Mouse (Mus musculus) heart, embryonic 13.5 days (tissue): ENCODE data around the gene Abcd3. TPM values are rescaled to one million over a fixed set of nuclear protein-coding genes. Genes with fewer than 3 reads are reported as not detected.
A peak's percentile ranks its signal among the peaks of the same experiment; 100 is the strongest.

Source experiments
- ATAC-seq: fragments of 200-750 bp; cut with Nextera tagmentation; 2 replicates; pipeline ENCODE4 v1.8.0; 2017; ENCODE audit warnings: moderate TSS enrichment; ENCODE audit not compliant: insufficient number of reproducible peaks, low FRiP score, low TSS enrichment; ENCODE audit errors: extremely low read depth
- H3K27ac ChIP-seq: fragments of 300-500 bp; sonication (generic); replicated peaks from 2 replicates; pipeline ENCODE4 v1.5.1; 2015; ENCODE audit warnings: moderate library complexity, mild to moderate bottlenecking, inconsistent platforms
- H3K27me3 ChIP-seq: fragments of 300-500 bp; sonication (generic); replicated peaks from 2 replicates; pipeline ENCODE4 v1.6.1; 2015; ENCODE audit warnings: mild to moderate bottlenecking, inconsistent platforms
- H3K36me3 ChIP-seq: fragments of 300-500 bp; sonication (generic); 2 replicates; pipeline ENCODE4 v1.6.1; 2015; ENCODE audit warnings: mild to moderate bottlenecking, inconsistent platforms
- H3K4me1 ChIP-seq: fragments of 300-500 bp; sonication (generic); 2 replicates; pipeline ENCODE4 v1.6.1; 2015; ENCODE audit warnings: inconsistent platforms
- H3K4me2 ChIP-seq: fragments of 300-500 bp; sonication (generic); 2 replicates; pipeline ENCODE4 v1.6.1; 2015; ENCODE audit warnings: inconsistent platforms, mild to moderate bottlenecking, moderate library complexity
- H3K4me3 ChIP-seq: fragments of 300-500 bp; sonication (generic); 2 replicates; pipeline ENCODE4 v1.5.1; 2015; ENCODE audit warnings: moderate library complexity, mild to moderate bottlenecking, inconsistent platforms
- H3K9ac ChIP-seq: fragments of 300-500 bp; sonication (generic); 2 replicates; pipeline ENCODE4 v1.6.1; 2015; ENCODE audit warnings: inconsistent platforms, mild to moderate bottlenecking, moderate library complexity
- H3K9me3 ChIP-seq: fragments of 300-500 bp; sonication (generic); 2 replicates; pipeline ENCODE4 v1.6.1; 2016; ENCODE audit warnings: inconsistent platforms
- WGBS: fragments of 180-500 bp; shearing (Covaris S2); methylation state at CpG from one replicate; pipeline ENCODE4 v1.1.7; 2015; ENCODE audit warnings: mixed read lengths; 5-methylcytosine and 5-hydroxymethylcytosine counted together
- polyA plus RNA-seq: library from polyadenylated mRNA; unstranded; fragments of >200 nt; fragmentation: Nextera tagmentation; extraction: Ambion mirVana; gene quantifications from 2 replicates; pipeline ENCODE4 v1.2.1, GENCODE M21; 2015

Gene Abcd3
- polyA plus RNA-seq, result 37.5 and 40.4 TPM in 2 replicates

DNA sequence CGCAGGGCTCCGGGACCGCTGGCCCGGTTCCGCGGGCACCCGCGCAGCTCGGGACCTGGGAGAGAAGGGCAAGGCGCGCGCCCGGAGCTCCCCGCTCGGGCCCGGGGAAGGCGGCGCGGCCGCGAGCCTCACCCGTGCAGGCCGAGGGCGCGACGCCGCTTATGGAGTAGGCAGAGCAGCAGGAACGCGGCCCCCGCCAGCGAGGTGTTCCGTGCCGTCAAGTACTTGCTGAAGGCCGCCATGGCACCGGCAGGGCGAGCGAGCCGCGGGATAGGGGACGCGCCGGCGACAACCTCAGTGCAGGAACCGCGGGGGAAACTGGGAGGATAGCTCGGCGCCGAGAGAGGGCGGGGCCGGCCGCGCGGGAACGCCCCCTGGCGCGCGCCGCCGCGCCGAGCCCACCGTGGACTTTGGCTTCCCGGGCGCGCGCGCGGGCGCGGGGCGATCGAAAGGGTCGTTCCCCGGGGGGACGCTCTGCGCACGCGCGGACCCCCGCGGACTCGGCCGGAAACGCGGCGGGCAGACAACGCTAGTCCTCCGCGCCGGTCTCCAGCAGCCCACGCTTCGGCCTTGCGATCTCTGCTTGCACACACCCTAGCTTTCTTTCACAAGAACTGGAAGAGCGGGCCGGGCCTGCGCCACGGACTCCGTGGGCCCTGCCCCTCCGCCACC is at the start of gene Abcd3:
TSS of gene Abcd3 (minus strand) at position 426 of the 672 bp plus-strand sequence.
- H3K4me1 ChIP-seq, result peaks cover 31% of the 10 kb centered on the region
- peak within 1 kb of the TSS; percentile 94 for H3K4me3 ChIP-seq
- peak within 1 kb of the TSS; percentile 98 for H3K9ac ChIP-seq
- H3K36me3 ChIP-seq, result no peaks in the 10 kb centered on the region
- under 1% methylated on average over 84 of the region's 99 CpGs for WGBS
- peak; percentile 79 for ATAC-seq
- peak within 1 kb of the TSS; percentile 99 for H3K27ac ChIP-seq
- no peaks in the 10 kb centered on the region for H3K9me3 ChIP-seq
- no peaks in the 10 kb centered on the region for H3K27me3 ChIP-seq
- H3K4me2 ChIP-seq, result peak within 1 kb of the TSS; percentile 81

GRCm38 (mm10) chr3:121859142-121859541 is 44.0 kb upstream of the Abcd3 start:
- H3K4me1 ChIP-seq, result peaks cover 8% of the 10 kb centered on the region
- no peak overlapping the region for H3K4me2 ChIP-seq

DNA sequence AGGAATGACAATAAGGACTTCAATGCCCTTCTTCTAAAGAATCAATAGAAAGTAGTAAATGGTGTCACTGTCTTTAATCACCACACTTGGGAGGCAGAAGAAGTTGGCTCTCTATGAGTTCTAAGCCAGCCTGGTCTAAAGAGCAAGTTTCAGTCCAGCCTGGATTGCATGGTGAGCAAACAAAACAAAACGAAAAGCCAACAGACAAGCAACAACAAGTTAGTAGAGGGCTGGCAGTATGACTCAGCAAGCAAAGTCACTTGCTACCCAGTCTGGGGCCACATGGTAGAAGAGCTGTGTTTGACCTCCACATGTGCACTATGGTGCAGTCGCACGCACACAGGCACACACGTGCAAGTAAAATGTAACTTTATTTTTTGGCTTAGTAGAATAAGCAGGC is 41.0 kb upstream of the Abcd3 start:
- WGBS, result 86% methylated on average over 4 of the region's 4 CpGs
- Histone ChIP-seq H3K9me3 (no peaks in the 10 kb centered on the region), H3K27me3 (no peaks in the 10 kb centered on the region), H3K4me2 (no peak overlapping the region), H3K9ac (no peak overlapping the region), H3K4me1 (peaks cover 8% of the 10 kb centered on the region), H3K27ac (no peak overlapping the region), H3K4me3 (no peak overlapping the region), H3K36me3 (no peaks in the 10 kb centered on the region)
- no peak for ATAC-seq

More at GRCm38 (mm10) chr3:121859142-121859541, 44.0 kb upstream of the Abcd3 start:
- Histone ChIP-seq H3K27me3 (no peaks in the 10 kb centered on the region), H3K9ac (no peak overlapping the region), H3K4me3 (no peak overlapping the region), H3K9me3 (no peaks in the 10 kb centered on the region), H3K27ac (no peak overlapping the region), H3K36me3 (no peaks in the 10 kb centered on the region)
- ATAC-seq, result no peak
- whole genome bisulfite sequencing, result 29% methylated on average over 5 of the region's 5 CpGs

DNA sequence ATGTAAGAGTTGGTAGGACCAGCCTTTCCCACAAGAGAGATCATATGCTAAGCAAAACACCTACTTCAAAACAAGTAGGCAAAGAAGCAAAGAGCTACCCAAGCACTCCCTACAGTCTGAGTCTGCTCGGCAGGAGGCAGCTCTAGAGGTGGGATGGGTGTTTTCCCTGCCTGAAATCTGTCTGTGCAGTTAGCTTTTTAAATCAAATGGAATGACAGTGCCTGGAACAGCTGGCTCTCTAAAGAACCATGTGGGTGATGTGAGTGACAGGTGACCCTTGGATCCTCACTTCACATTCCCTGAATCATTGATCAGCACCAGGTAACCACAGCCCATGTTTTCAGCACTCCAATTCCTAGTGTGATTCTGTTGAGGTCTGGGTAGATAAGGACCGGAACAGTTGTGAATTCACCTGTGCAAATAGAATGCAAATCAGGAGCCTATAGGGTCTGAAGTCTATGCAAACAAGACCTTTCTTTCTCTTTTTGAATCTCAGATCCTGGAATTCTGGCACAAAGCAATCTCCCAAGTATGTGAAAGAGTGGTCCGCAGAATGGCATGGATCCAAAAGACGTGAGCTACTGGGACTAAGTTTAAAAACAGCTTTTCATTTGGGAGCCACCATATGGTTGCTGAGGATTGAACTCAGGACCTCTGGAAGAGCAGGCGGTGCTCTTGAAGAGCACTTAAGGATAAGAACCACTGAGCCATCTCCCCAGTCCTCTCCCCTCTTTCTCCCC is 38.8 kb upstream of the Abcd3 start:
- no peaks in the 10 kb centered on the region for H3K27me3 ChIP-seq
- peaks cover 4% of the 10 kb centered on the region for H3K4me1 ChIP-seq
- no peak overlapping the region for H3K9ac ChIP-seq
- WGBS, result 56% methylated on average over 5 of the region's 5 CpGs
- no peak for ATAC-seq
- no peak overlapping the region for H3K27ac ChIP-seq
- H3K36me3 ChIP-seq, result no peaks in the 10 kb centered on the region
- H3K4me2 ChIP-seq, result no peak overlapping the region
- H3K4me3 ChIP-seq, result no peak overlapping the region
- no peaks in the 10 kb centered on the region for H3K9me3 ChIP-seq

DNA sequence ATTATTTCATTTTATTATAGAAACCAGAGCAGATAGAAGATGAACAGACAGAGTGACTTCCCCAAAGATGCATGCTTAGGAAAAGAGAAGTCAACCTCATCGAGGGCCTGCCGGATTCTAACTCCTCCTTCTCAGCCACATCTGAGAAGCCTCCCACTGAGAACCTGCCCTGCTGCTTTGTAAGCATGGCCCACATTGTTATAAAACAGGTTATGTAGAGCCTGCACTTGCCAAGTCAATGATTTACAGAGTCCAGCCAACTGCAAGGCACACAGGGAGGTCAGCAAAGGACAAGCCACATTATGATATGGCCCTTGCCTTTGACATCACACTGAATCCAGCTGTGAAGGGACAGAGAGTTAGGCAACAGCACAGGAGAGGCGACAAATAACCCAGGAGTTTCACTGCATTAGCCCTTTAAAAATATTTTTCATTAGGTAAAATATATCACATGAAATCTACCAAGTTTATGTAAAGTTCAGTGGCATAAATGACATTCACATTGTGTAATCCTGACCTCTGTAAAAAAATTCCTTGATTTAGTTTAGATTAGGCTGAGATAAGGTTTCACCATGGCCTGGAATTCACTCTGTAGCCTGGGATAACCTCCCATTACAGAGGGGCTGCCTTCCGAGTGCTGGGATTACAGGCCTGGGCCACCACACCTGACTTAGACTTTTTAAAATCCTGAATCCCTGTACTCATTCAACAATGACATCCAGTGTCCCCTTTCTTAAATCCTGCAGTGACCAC is 37.1 kb upstream of the Abcd3 start:
- H3K9ac ChIP-seq, result no peak overlapping the region
- H3K9me3 ChIP-seq, result no peaks in the 10 kb centered on the region
- 55% methylated on average over 4 of the region's 4 CpGs for WGBS
- no peak overlapping the region for H3K4me2 ChIP-seq
- no peak overlapping the region for H3K4me3 ChIP-seq
- H3K36me3 ChIP-seq, result no peaks in the 10 kb centered on the region
- no peaks in the 10 kb centered on the region for H3K27me3 ChIP-seq
- ATAC-seq, result no peak
- H3K4me1 ChIP-seq, result no peaks in the 10 kb centered on the region
- H3K27ac ChIP-seq, result no peak overlapping the region

GRCm38 (mm10) chr3:121851006-121851405 is 35.9 kb upstream of the Abcd3 start:
- Histone ChIP-seq H3K27ac (no peak overlapping the region), H3K27me3 (no peaks in the 10 kb centered on the region), H3K4me3 (no peak overlapping the region), H3K9ac (no peak overlapping the region), H3K9me3 (no peaks in the 10 kb centered on the region), H3K4me2 (no peak overlapping the region), H3K36me3 (no peaks in the 10 kb centered on the region), H3K4me1 (no peaks in the 10 kb centered on the region)
- 85% methylated on average over 3 of the region's 3 CpGs for WGBS
- no peak for ATAC-seq

- H3K27me3 ChIP-seq, result no peaks in the 10 kb centered on the region
- ATAC-seq, result no peak
- no peaks in the 10 kb centered on the region for H3K4me1 ChIP-seq
- WGBS, result 81% methylated on average over 4 of the region's 4 CpGs
- H3K4me3 ChIP-seq, result no peak overlapping the region
- no peak overlapping the region for H3K27ac ChIP-seq
- no peak overlapping the region for H3K4me2 ChIP-seq
- no peaks in the 10 kb centered on the region for H3K9me3 ChIP-seq
- H3K9ac ChIP-seq, result no peak overlapping the region
- no peaks in the 10 kb centered on the region for H3K36me3 ChIP-seq
Observed at GRCm38 (mm10) chr3:121850381-121850780, 35.3 kb upstream of the Abcd3 start.

DNA sequence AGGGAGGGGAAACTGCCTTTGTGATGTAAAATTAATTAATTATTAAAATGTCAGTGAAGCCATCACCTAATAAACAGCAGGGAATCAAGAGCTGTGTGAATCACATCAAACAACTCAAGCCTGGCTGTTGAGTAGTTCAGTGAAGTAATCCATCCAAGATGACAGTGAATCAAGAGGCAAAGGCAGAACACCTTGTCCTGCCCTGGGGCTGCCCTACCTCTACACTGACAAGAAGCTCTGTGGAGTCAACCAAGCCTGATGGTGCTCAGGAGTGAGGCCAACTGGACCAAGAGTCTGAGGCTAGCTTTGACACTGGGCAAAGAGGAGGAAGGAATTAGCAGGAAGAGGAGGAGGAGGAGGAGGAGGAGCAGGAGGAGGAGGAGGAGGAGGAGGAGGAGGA is 32.2 kb upstream of the Abcd3 start:
- Histone ChIP-seq H3K27ac (no peak overlapping the region), H3K4me3 (no peak overlapping the region), H3K4me1 (no peaks in the 10 kb centered on the region), H3K36me3 (no peaks in the 10 kb centered on the region), H3K4me2 (no peak overlapping the region), H3K27me3 (no peaks in the 10 kb centered on the region), H3K9ac (no peak overlapping the region), H3K9me3 (no peaks in the 10 kb centered on the region)
- ATAC-seq, result no peak

- H3K9me3 ChIP-seq, result no peaks in the 10 kb centered on the region
- no peak overlapping the region for H3K4me2 ChIP-seq
- no peak overlapping the region for H3K9ac ChIP-seq
- 87% methylated on average over 6 of the region's 6 CpGs for WGBS
- H3K4me3 ChIP-seq, result no peak overlapping the region
- no peaks in the 10 kb centered on the region for H3K4me1 ChIP-seq
- ATAC-seq, result no peak
- no peak overlapping the region for H3K27ac ChIP-seq
- no peaks in the 10 kb centered on the region for H3K36me3 ChIP-seq
- no peaks in the 10 kb centered on the region for H3K27me3 ChIP-seq
Observed at GRCm38 (mm10) chr3:121844658-121845057, 29.6 kb upstream of the Abcd3 start.

DNA sequence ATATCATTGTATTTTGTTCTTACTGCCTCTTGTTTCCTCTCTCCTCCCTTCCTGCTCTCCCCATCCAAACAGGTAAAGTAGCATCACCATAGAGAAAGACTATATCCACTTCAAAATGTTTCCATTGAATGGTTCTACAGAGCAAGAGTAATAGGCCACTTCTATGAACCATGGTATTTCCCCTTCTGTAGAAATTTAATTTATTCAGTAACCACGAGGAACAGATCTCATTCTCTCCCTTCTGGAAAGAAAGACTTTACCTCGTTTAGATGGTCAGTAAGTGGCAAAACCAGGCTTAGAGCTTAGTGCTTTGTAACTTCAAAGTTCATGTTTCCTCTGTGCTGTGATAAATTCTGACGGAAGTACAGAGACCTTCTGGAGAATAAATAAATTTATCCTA is 28.9 kb upstream of the Abcd3 start:
- H3K9me3 ChIP-seq, result no peaks in the 10 kb centered on the region
- no peak for ATAC-seq
- H3K4me1 ChIP-seq, result no peaks in the 10 kb centered on the region
- no peak overlapping the region for H3K4me3 ChIP-seq
- no peak overlapping the region for H3K4me2 ChIP-seq
- H3K27me3 ChIP-seq, result no peaks in the 10 kb centered on the region
- no peaks in the 10 kb centered on the region for H3K36me3 ChIP-seq
- H3K9ac ChIP-seq, result no peak overlapping the region
- H3K27ac ChIP-seq, result no peak overlapping the region
- whole genome bisulfite sequencing, result 73% methylated on average over 3 of the region's 3 CpGs

GRCm38 (mm10) chr3:121843254-121843653 is 28.2 kb upstream of the Abcd3 start:
- no peak overlapping the region for H3K4me3 ChIP-seq
- H3K27ac ChIP-seq, result no peak overlapping the region
- H3K27me3 ChIP-seq, result no peaks in the 10 kb centered on the region
- H3K4me1 ChIP-seq, result no peaks in the 10 kb centered on the region
- no peak overlapping the region for H3K9ac ChIP-seq
- H3K36me3 ChIP-seq, result no peaks in the 10 kb centered on the region
- 84% methylated on average over 5 of the region's 5 CpGs for WGBS
- H3K4me2 ChIP-seq, result no peak overlapping the region
- H3K9me3 ChIP-seq, result peaks cover 2% of the 10 kb centered on the region; the same call in 1 of the 2 replicates
- no peak for ATAC-seq
